Mouse (Mus musculus): ENCODE results near the gene Tlk1. TPM values are rescaled to one million over a fixed set of nuclear protein-coding genes. Genes with fewer than 3 reads are reported as not detected.
A peak's percentile ranks its signal among the peaks of the same experiment; 100 is the strongest.
"Not testable (repeated sequence)": the region's sequence is repeated elsewhere in the genome, so short reads cannot be mapped to it uniquely, and the experiment has no call there.

Gene Tlk1
- polyA plus RNA-seq, 1 experiment from 2014 or later = 37.2 TPM

- no peaks in the 10 kb centered on the region for H3K27me3 ChIP-seq (ENCODE audit: control insufficient read depth, insufficient read depth, low read length)
- H3K4me1 ChIP-seq (ENCODE audit: control insufficient read depth in 2 of 2, insufficient read depth in 2 of 2, low read length in 2 of 2) = peaks cover 7 to 20% of the 10 kb centered on the region in 2 experiments; a peak in 3 of 4 replicates
- no peak overlapping the region for H3K4me2 ChIP-seq (ENCODE audit: low read length)
- H3K27ac ChIP-seq (replicated peaks in 1 of 2; ENCODE audit: control insufficient read depth in 1 of 2, insufficient read depth in 1 of 2, low read depth in 2 of 2, low read length in 2 of 2) = peak overlapping the region in 1 of 2 experiments; percentile 47; a peak in 3 of 4 replicates
- no peaks in the 10 kb centered on the region for H3K9me3 ChIP-seq (ENCODE audit: control insufficient read depth, low read length)
- no peak overlapping the region for H3K4me3 ChIP-seq (ENCODE audit: control insufficient read depth in 1 of 2, insufficient read depth in 1 of 2, low read depth in 1 of 2, low read length in 2 of 2)
- no peak overlapping the region for H3K9ac ChIP-seq (ENCODE audit: low read length)
- no peaks in the 10 kb centered on the region for H3K36me3 ChIP-seq (ENCODE audit: control insufficient read depth, insufficient read depth, low read length)
- no peak for ATAC-seq (ENCODE audit: insufficient number of reproducible peaks, insufficient read depth, low FRiP score, low read depth)
Observed at GRCm38 (mm10) chr2:70808681-70809080, 16.8 kb downstream of the Tlk1 start.

GRCm38 (mm10) chr2:70807678-70808077 lies 17.9 kb downstream of the Tlk1 start:
- H3K4me1 ChIP-seq (ENCODE audit: control insufficient read depth in 2 of 2, insufficient read depth in 2 of 2, low read length in 2 of 2) = peaks cover 7 to 23% of the 10 kb centered on the region in 2 experiments
- not testable (repeated sequence) for H3K4me3 ChIP-seq (ENCODE audit: control insufficient read depth in 1 of 2, insufficient read depth in 1 of 2, low read depth in 1 of 2, low read length in 2 of 2); H3K4me2 ChIP-seq (ENCODE audit: low read length); H3K27me3 ChIP-seq (ENCODE audit: control insufficient read depth, insufficient read depth, low read length); H3K9me3 ChIP-seq (ENCODE audit: control insufficient read depth, low read length); H3K27ac ChIP-seq (replicated peaks in 1 of 2; ENCODE audit: control insufficient read depth in 1 of 2, insufficient read depth in 1 of 2, low read depth in 2 of 2, low read length in 2 of 2); H3K36me3 ChIP-seq (ENCODE audit: control insufficient read depth, insufficient read depth, low read length); H3K9ac ChIP-seq (ENCODE audit: low read length); ATAC-seq (ENCODE audit: insufficient number of reproducible peaks, insufficient read depth, low FRiP score, low read depth)
- 71% methylated on average over 3 of the region's 3 CpGs for WGBS

- 0 out of 2 replicates have a peak, but pooled peaks cover 10% of the 10 kb centered on the region for H3K36me3 ChIP-seq (ENCODE audit: control insufficient read depth, insufficient read depth, low read length)
- ATAC-seq (ENCODE audit: insufficient number of reproducible peaks, insufficient read depth, low FRiP score, low read depth) = no peak
- no peak overlapping the region for H3K9ac ChIP-seq (ENCODE audit: low read length)
- no peak overlapping the region for H3K27ac ChIP-seq (replicated peaks in 1 of 2; ENCODE audit: control insufficient read depth in 1 of 2, insufficient read depth in 1 of 2, low read depth in 2 of 2, low read length in 2 of 2)
- no peak overlapping the region for H3K4me2 ChIP-seq (ENCODE audit: low read length)
- H3K9me3 ChIP-seq (ENCODE audit: control insufficient read depth, low read length) = no peaks in the 10 kb centered on the region
- H3K27me3 ChIP-seq (ENCODE audit: control insufficient read depth, insufficient read depth, low read length) = no peaks in the 10 kb centered on the region
- 91% methylated on average over 5 of the region's 5 CpGs for WGBS
- H3K4me1 ChIP-seq (ENCODE audit: control insufficient read depth in 2 of 2, insufficient read depth in 2 of 2, low read length in 2 of 2) = peaks cover 11 to 36% of the 10 kb centered on the region in 2 experiments
- no peak overlapping the region for H3K4me3 ChIP-seq (ENCODE audit: control insufficient read depth in 1 of 2, insufficient read depth in 1 of 2, low read depth in 1 of 2, low read length in 2 of 2)
Observed at GRCm38 (mm10) chr2:70806020-70806419, 19.5 kb downstream of the Tlk1 start.

GRCm38 (mm10) chr2:70803696-70804095 lies 21.8 kb downstream of the Tlk1 start:
- H3K4me1 ChIP-seq (ENCODE audit: control insufficient read depth in 2 of 2, insufficient read depth in 2 of 2, low read length in 2 of 2) = peaks cover 10 to 41% of the 10 kb centered on the region in 2 experiments
- not testable (repeated sequence) for H3K9ac ChIP-seq (ENCODE audit: low read length); H3K4me3 ChIP-seq (ENCODE audit: control insufficient read depth in 1 of 2, insufficient read depth in 1 of 2, low read depth in 1 of 2, low read length in 2 of 2); H3K9me3 ChIP-seq (ENCODE audit: control insufficient read depth, low read length); H3K36me3 ChIP-seq (ENCODE audit: control insufficient read depth, insufficient read depth, low read length); H3K4me2 ChIP-seq (ENCODE audit: low read length); H3K27me3 ChIP-seq (ENCODE audit: control insufficient read depth, insufficient read depth, low read length); ATAC-seq (ENCODE audit: insufficient number of reproducible peaks, insufficient read depth, low FRiP score, low read depth); H3K27ac ChIP-seq (replicated peaks in 1 of 2; ENCODE audit: control insufficient read depth in 1 of 2, insufficient read depth in 1 of 2, low read depth in 2 of 2, low read length in 2 of 2)
- WGBS = 82% methylated on average over 4 of the region's 4 CpGs

GRCm38 (mm10) chr2:70802658-70803057 lies 22.9 kb downstream of the Tlk1 start:
- Histone ChIP-seq H3K4me3 (ENCODE audit: control insufficient read depth in 1 of 2, insufficient read depth in 1 of 2, low read depth in 1 of 2, low read length in 2 of 2) (no peak overlapping the region), H3K4me2 (ENCODE audit: low read length) (no peak overlapping the region), H3K27me3 (ENCODE audit: control insufficient read depth, insufficient read depth, low read length) (no peaks in the 10 kb centered on the region), H3K36me3 (ENCODE audit: control insufficient read depth, insufficient read depth, low read length) (0 out of 2 replicates have a peak, but pooled peaks cover 10% of the 10 kb centered on the region), H3K9me3 (ENCODE audit: control insufficient read depth, low read length) (no peaks in the 10 kb centered on the region), H3K9ac (ENCODE audit: low read length) (no peak overlapping the region; the same call in 1 of the 2 replicates), H3K4me1 (ENCODE audit: control insufficient read depth in 2 of 2, insufficient read depth in 2 of 2, low read length in 2 of 2) (peaks cover 9 to 44% of the 10 kb centered on the region in 2 experiments), H3K27ac (replicated peaks in 1 of 2; ENCODE audit: control insufficient read depth in 1 of 2, insufficient read depth in 1 of 2, low read depth in 2 of 2, low read length in 2 of 2) (0 out of 4 replicates have a peak overlapping the region, but pooled peaks of 1 of the 2 experiments have one; percentile 3)
- no peak for ATAC-seq (ENCODE audit: insufficient number of reproducible peaks, insufficient read depth, low FRiP score, low read depth)
- WGBS = 35% methylated on average over 6 of the region's 6 CpGs

GRCm38 (mm10) chr2:70801543-70801942 lies 24.0 kb downstream of the Tlk1 start:
- H3K9ac ChIP-seq (ENCODE audit: low read length) = no peak overlapping the region
- no peak overlapping the region for H3K4me2 ChIP-seq (ENCODE audit: low read length)
- H3K27ac ChIP-seq (replicated peaks in 1 of 2; ENCODE audit: control insufficient read depth in 1 of 2, insufficient read depth in 1 of 2, low read depth in 2 of 2, low read length in 2 of 2) = no peak overlapping the region
- H3K9me3 ChIP-seq (ENCODE audit: control insufficient read depth, low read length) = no peaks in the 10 kb centered on the region
- H3K27me3 ChIP-seq (ENCODE audit: control insufficient read depth, insufficient read depth, low read length) = no peaks in the 10 kb centered on the region
- ATAC-seq (ENCODE audit: insufficient number of reproducible peaks, insufficient read depth, low FRiP score, low read depth) = no peak
- H3K4me3 ChIP-seq (ENCODE audit: control insufficient read depth in 1 of 2, insufficient read depth in 1 of 2, low read depth in 1 of 2, low read length in 2 of 2) = no peak overlapping the region
- 0 out of 2 replicates have a peak, but pooled peaks cover 10% of the 10 kb centered on the region for H3K36me3 ChIP-seq (ENCODE audit: control insufficient read depth, insufficient read depth, low read length)
- H3K4me1 ChIP-seq (ENCODE audit: control insufficient read depth in 2 of 2, insufficient read depth in 2 of 2, low read length in 2 of 2) = peaks cover 9 to 44% of the 10 kb centered on the region in 2 experiments

- WGBS = 83% methylated on average over 1 of the region's 1 CpGs
- ATAC-seq (ENCODE audit: insufficient number of reproducible peaks, insufficient read depth, low FRiP score, low read depth) = no peak
- H3K9me3 ChIP-seq (ENCODE audit: control insufficient read depth, low read length) = no peaks in the 10 kb centered on the region
Observed at GRCm38 (mm10) chr2:70800396-70800795, 25.1 kb downstream of the Tlk1 start.

GRCm38 (mm10) chr2:70793276-70793675 lies 32.3 kb downstream of the Tlk1 start:
- 67% methylated on average over 4 of the region's 4 CpGs for WGBS

More at GRCm38 (mm10) chr2:70800396-70800795, 25.1 kb downstream of the Tlk1 start:
- Histone ChIP-seq H3K4me2 (ENCODE audit: low read length) (no peak overlapping the region), H3K36me3 (ENCODE audit: control insufficient read depth, insufficient read depth, low read length) (0 out of 2 replicates have a peak, but pooled peaks cover 10% of the 10 kb centered on the region), H3K27me3 (ENCODE audit: control insufficient read depth, insufficient read depth, low read length) (no peaks in the 10 kb centered on the region), H3K27ac (replicated peaks in 1 of 2; ENCODE audit: control insufficient read depth in 1 of 2, insufficient read depth in 1 of 2, low read depth in 2 of 2, low read length in 2 of 2) (0 out of 4 replicates have a peak overlapping the region, but pooled peaks of 1 of the 2 experiments have one; percentile 28), H3K4me3 (ENCODE audit: control insufficient read depth in 1 of 2, insufficient read depth in 1 of 2, low read depth in 1 of 2, low read length in 2 of 2) (no peak overlapping the region), H3K4me1 (ENCODE audit: control insufficient read depth in 2 of 2, insufficient read depth in 2 of 2, low read length in 2 of 2) (peaks cover 9 to 44% of the 10 kb centered on the region in 2 experiments), H3K9ac (ENCODE audit: low read length) (no peak overlapping the region)

More at GRCm38 (mm10) chr2:70793276-70793675, 32.3 kb downstream of the Tlk1 start:
- Histone ChIP-seq H3K9ac (ENCODE audit: low read length) (no peak overlapping the region), H3K27me3 (ENCODE audit: control insufficient read depth, insufficient read depth, low read length) (no peaks in the 10 kb centered on the region), H3K4me3 (ENCODE audit: control insufficient read depth in 1 of 2, insufficient read depth in 1 of 2, low read depth in 1 of 2, low read length in 2 of 2) (no peak overlapping the region), H3K9me3 (ENCODE audit: control insufficient read depth, low read length) (no peaks in the 10 kb centered on the region), H3K4me2 (ENCODE audit: low read length) (no peak overlapping the region), H3K36me3 (ENCODE audit: control insufficient read depth, insufficient read depth, low read length) (peaks cover 9% of the 10 kb centered on the region), H3K27ac (replicated peaks in 1 of 2; ENCODE audit: control insufficient read depth in 1 of 2, insufficient read depth in 1 of 2, low read depth in 2 of 2, low read length in 2 of 2) (no peak overlapping the region), H3K4me1 (ENCODE audit: control insufficient read depth in 2 of 2, insufficient read depth in 2 of 2, low read length in 2 of 2) (peaks cover 3 to 5% of the 10 kb centered on the region in 2 experiments; a peak in 3 of 4 replicates)
- ATAC-seq (ENCODE audit: insufficient number of reproducible peaks, insufficient read depth, low FRiP score, low read depth) = no peak
